Mouse (Mus musculus) CH12.LX (cell line): Measurements from ENCODE around the gene Neurl4. TPM values are rescaled to one million over a fixed set of nuclear protein-coding genes. Genes with fewer than 3 reads are reported as not detected.

Experiments used
- DNase-seq: peaks from one replicate; pipeline ENCODE4 v3.0.0-alpha.2; 2013; ENCODE audit errors: extremely low read depth
- H3K27ac ChIP-seq: 2 replicates; pipeline ENCODE4 v1.5.1; 2012; ENCODE audit warnings: low read depth, mild to moderate bottlenecking, control low read depth, moderate library complexity; ENCODE audit not compliant: insufficient read depth
- H3K27me3 ChIP-seq: replicated peaks from 2 replicates; pipeline ENCODE3; 2012; ENCODE audit warnings: inconsistent platforms
- H3K36me3 ChIP-seq, 2 experiments: replicated peaks in 1 of 2; 2 replicates each; pipeline versions ENCODE3 to v1.6.1; 2012; ENCODE audit warnings: inconsistent platforms in 1 of 2, low read length in 1 of 2, mild to moderate bottlenecking in 1 of 2, mixed read lengths in 1 of 2, moderate library complexity in 1 of 2; ENCODE audit not compliant: control insufficient read depth in 1 of 2, insufficient read depth in 1 of 2
- H3K4me1 ChIP-seq, 2 experiments: 2 replicates each; pipeline ENCODE4 v1.6.1; 2012; ENCODE audit warnings: inconsistent platforms in 1 of 2, moderate library complexity in 1 of 2; ENCODE audit not compliant: insufficient read depth in 2 of 2, control insufficient read depth in 1 of 2
- H3K4me2 ChIP-seq: 2 replicates; pipeline ENCODE4 v1.6.1; 2012; ENCODE audit warnings: low read depth, mild to moderate bottlenecking, control low read depth; ENCODE audit not compliant: poor library complexity, insufficient read depth, severe bottlenecking
- H3K4me3 ChIP-seq, 3 experiments: fragments of 150-350 bp in 1 of 3; sonication (generic) in 1 of 3; replicated peaks in 1 of 3; 2 replicates each; pipeline versions ENCODE3 to v1.5.1; 2011 to 2012; ENCODE audit warnings: low read depth in 2 of 3, low read length in 2 of 3, mild to moderate bottlenecking in 2 of 3, moderate library complexity in 2 of 3, control low read depth in 1 of 3, improper control_type of control experiment in 1 of 3, inconsistent platforms in 1 of 3, mixed read lengths in 1 of 3; ENCODE audit not compliant: poor library complexity in 1 of 3
- H3K79me2 ChIP-seq: replicated peaks from 2 replicates; pipeline ENCODE4 v1.6.1; 2012; ENCODE audit warnings: mild to moderate bottlenecking, moderate library complexity; ENCODE audit not compliant: control insufficient read depth, poor library complexity, insufficient read depth, severe bottlenecking; ENCODE audit errors: extremely low read depth
- H3K9ac ChIP-seq: 2 replicates; pipeline ENCODE4 v1.6.1; 2012; ENCODE audit warnings: low read depth, mild to moderate bottlenecking, control low read depth, moderate library complexity; ENCODE audit not compliant: insufficient read depth
- H3K9me3 ChIP-seq: replicated peaks from 2 replicates; pipeline ENCODE3; 2012; ENCODE audit warnings: low read length, inconsistent platforms, mixed read lengths
- CTCF ChIP-seq, 2 experiments: IDR thresholded peaks in 1 of 2; conservative IDR thresholded peaks in 1 of 2; 2 replicates each; pipeline ENCODE4 v1.5.1; 2011 to 2012; ENCODE audit warnings: low read depth in 2 of 2, low read length in 2 of 2, improper control_type of control experiment in 1 of 2, inconsistent platforms in 1 of 2, mild to moderate bottlenecking in 1 of 2, moderate library complexity in 1 of 2
- KAT2A ChIP-seq: IDR thresholded peaks from 2 replicates; pipeline ENCODE4 v1.6.1; 2012; ENCODE audit warnings: low read length, improper control_type of control experiment, inconsistent platforms; ENCODE audit not compliant: insufficient replicate concordance
- MAFK ChIP-seq: IDR thresholded peaks from 2 replicates; pipeline ENCODE4 v1.6.1; 2011; ENCODE audit warnings: low read length, improper control_type of control experiment; ENCODE audit not compliant: insufficient replicate concordance
- NELFE ChIP-seq: IDR thresholded peaks from 2 replicates; pipeline ENCODE4 v1.6.1; 2011; ENCODE audit warnings: low read depth, low read length, improper control_type of control experiment
- POLR2A ChIP-seq: IDR thresholded peaks from 2 replicates; pipeline ENCODE4 v1.6.1; 2011; ENCODE audit warnings: low read depth, mild to moderate bottlenecking, improper control_type of control experiment, low read length
- POLR2AphosphoS2 ChIP-seq: IDR thresholded peaks from 2 replicates; pipeline ENCODE4 v1.6.1; 2011; ENCODE audit warnings: low read depth, low read length, improper control_type of control experiment
- RAD21 ChIP-seq: IDR thresholded peaks from 2 replicates; pipeline ENCODE4 v1.6.1; 2011; ENCODE audit warnings: low read depth, mild to moderate bottlenecking, low read length, improper control_type of control experiment, moderate library complexity
- SMC3 ChIP-seq: IDR thresholded peaks from 2 replicates; pipeline ENCODE4 v1.6.1; 2011; ENCODE audit warnings: low read depth, low read length, improper control_type of control experiment
- USF1 ChIP-seq: IDR thresholded peaks from 2 replicates; pipeline ENCODE4 v1.6.1; 2014; ENCODE audit warnings: low read depth, mild to moderate bottlenecking, inconsistent platforms, low read length, improper control_type of control experiment
- ZC3H11A ChIP-seq: IDR thresholded peaks from 2 replicates; pipeline ENCODE4 v1.6.1; 2012; ENCODE audit warnings: low read depth, mild to moderate bottlenecking, inconsistent platforms, low read length, improper control_type of control experiment
- ZKSCAN1 ChIP-seq: IDR thresholded peaks from 2 replicates; pipeline ENCODE4 v1.6.1; 2012; ENCODE audit warnings: low read depth, inconsistent platforms, low read length, improper control_type of control experiment, borderline replicate concordance
- ZNF384 ChIP-seq: IDR thresholded peaks from 2 replicates; pipeline ENCODE4 v1.6.1; 2012; ENCODE audit warnings: low read depth, low read length, improper control_type of control experiment, inconsistent platforms
- dilution Hi-C: fragments of 300-500 bp; cut with MboI; formaldehyde crosslinking; loops from 2 replicates; pipeline ENCODE4 v1.14.3; 2020; ENCODE audit warnings: low sequenced_read_pairs; ENCODE audit not compliant: extremely low pct_unique_long_range_greater_than_20kb, extremely low pct_ligation_motif_present
- in situ Hi-C: fragments of 300-500 bp; cut with MboI; formaldehyde crosslinking; loops from 3 replicates; pipeline ENCODE4 v1.14.3; 2019; ENCODE audit warnings: low sequenced_read_pairs, low pct_ligation_motif_present, low pct_unique_long_range_greater_than_20kb, mixed read lengths
- polyA plus RNA-seq: library from polyadenylated mRNA; unstranded; fragments of >175 nt; gene quantifications from 2 replicates; pipeline ENCODE4 v1.2.1, GENCODE M21; 2012; ENCODE audit warnings: low read depth; ENCODE audit not compliant: insufficient read length
- total RNA-seq, 2 experiments: library from RNA; depleted of rRNA; stranded (reverse); fragments of 300-350 nt in 1 of 2; fragments of >200 nt in 1 of 2; gene quantifications; 2 replicates each; pipeline ENCODE4 v1.2.3; 2012 to 2014

The Neurl4 gene
- total and polyA plus RNA-seq, 3 experiments: 21.4 to 51.0 (median 40.1) TPM

- DNase-seq: no peak
- Histone ChIP-seq H3K9me3 (no peaks in the 10 kb centered on the region), H3K27ac (no peak overlapping the region), H3K27me3 (peaks cover 17% of the 10 kb centered on the region), H3K4me2 (no peak overlapping the region), H3K9ac (no peak overlapping the region), H3K36me3 (no peaks in the 10 kb centered on the region), H3K4me1 (peaks cover 3 to 9% of the 10 kb centered on the region in 2 experiments; a peak in 3 of 4 replicates), H3K4me3 (no peak overlapping the region), H3K79me2 (no peaks in the 10 kb centered on the region)
- in situ Hi-C loops: no loop called here
- dilution Hi-C loops: no loop called here
- TF ChIP-seq ZC3H11A (no peak), KAT2A (no peak), USF1 (no peak), CTCF (conservative IDR thresholded peaks at IDR 0.05 in 1 of 2, IDR thresholded peaks at IDR 0.05 in 1 of 2; ENCODE audit: low read depth in 2 of 2, low read length in 2 of 2) (peak; percentile 9 to 55; a peak in 2 of 4 replicates), POLR2A (no peak), NELFE (no peak), RAD21 (peak; percentile 45), ZKSCAN1 (no peak)
Measured at GRCm38 (mm10) chr11:69956218-69956617, 55.3 kb downstream of the Neurl4 start.

- H3K9ac ChIP-seq: no peak overlapping the region
- H3K4me2 ChIP-seq: no peak overlapping the region
- H3K79me2 ChIP-seq: no peaks in the 10 kb centered on the region
- no peak overlapping the region for H3K27ac ChIP-seq
- no peak overlapping the region for H3K4me3 ChIP-seq
- H3K36me3 ChIP-seq: no peaks in the 10 kb centered on the region
- in situ Hi-C loops (no loop called here), dilution Hi-C loops (no loop called here)
- H3K4me1 ChIP-seq: peaks cover 8% of the 10 kb centered on the region in 2 experiments
- TF ChIP-seq RAD21 (peak; percentile 25), POLR2AphosphoS2 (no peak), ZNF384 (no peak), SMC3 (peak; percentile 34; the same call in 1 of the 2 replicates), MAFK (no peak), CTCF (conservative IDR thresholded peaks at IDR 0.05 in 1 of 2, IDR thresholded peaks at IDR 0.05 in 1 of 2; ENCODE audit: low read depth in 2 of 2, low read length in 2 of 2) (peak; percentile 62 to 70)
- peak; percentile 37 for DNase-seq
- peaks cover 12% of the 10 kb centered on the region for H3K27me3 ChIP-seq
- H3K9me3 ChIP-seq: peaks cover 10% of the 10 kb centered on the region
Measured at GRCm38 (mm10) chr11:69960616-69961015, 59.7 kb downstream of the Neurl4 start.

- in situ Hi-C loops (no loop called here), dilution Hi-C loops (no loop called here)
- Histone ChIP-seq H3K36me3 (peaks cover 0 to 4% of the 10 kb centered on the region in 2 experiments), H3K9me3 (peaks cover 22% of the 10 kb centered on the region), H3K27me3 (peaks cover 12% of the 10 kb centered on the region), H3K79me2 (no peaks in the 10 kb centered on the region), H3K27ac (no peak overlapping the region), H3K9ac (no peak overlapping the region), H3K4me1 (peaks cover 8% of the 10 kb centered on the region in 2 experiments), H3K4me2 (no peak overlapping the region)
- no peak for DNase-seq
- TF ChIP-seq SMC3: no peak
- TF ChIP-seq, all 38 proteins: peak for 0
- H3K4me3 ChIP-seq: no peak overlapping the region
Measured at GRCm38 (mm10) chr11:69961841-69962240, 61.0 kb downstream of the Neurl4 start.

Other genes with a start within 250 kb of the Neurl4 start
Only the 20 nearest of the 40 such genes appear.
- gene Gm39566, start 85.8 kb upstream of the Neurl4 start, total RNA-seq (2012; rRNA removed): not detected in 2 replicates
- not detected in 2 replicates for gene Gm39566, start 85.8 kb upstream of the Neurl4 start, total RNA-seq (2014; rRNA removed)
- not detected in 2 replicates for gene Gm39566, start 85.8 kb upstream of the Neurl4 start, polyA plus RNA-seq
- not detected in 2 replicates for gene Spem2, start 82.6 kb upstream of the Neurl4 start, total RNA-seq (2012; rRNA removed)
- gene Spem2, start 82.6 kb upstream of the Neurl4 start, total RNA-seq (2014; rRNA removed): not detected in 2 replicates
- not detected in 2 replicates for gene Spem2, start 82.6 kb upstream of the Neurl4 start, polyA plus RNA-seq
- not detected in 2 replicates for gene Spem1, start 78.9 kb upstream of the Neurl4 start, total RNA-seq (2012; rRNA removed)
- not detected in 2 replicates for gene Spem1, start 78.9 kb upstream of the Neurl4 start, total RNA-seq (2014; rRNA removed)
- gene Spem1, start 78.9 kb upstream of the Neurl4 start, polyA plus RNA-seq: not detected in 2 replicates
- gene Nlgn2, start 63.3 kb upstream of the Neurl4 start, total RNA-seq (2012; rRNA removed): 0.55 and 1.3 TPM in 2 replicates
- 0.20 and 0.95 TPM in 2 replicates for gene Nlgn2, start 63.3 kb upstream of the Neurl4 start, total RNA-seq (2014; rRNA removed)
- 1.1 and 1.2 TPM in 2 replicates for gene Nlgn2, start 63.3 kb upstream of the Neurl4 start, polyA plus RNA-seq
- 203 and 206 TPM in 2 replicates for gene Tmem256, start 62.6 kb upstream of the Neurl4 start, total RNA-seq (2012; rRNA removed)
- 262 and 327 TPM in 2 replicates for gene Tmem256, start 62.6 kb upstream of the Neurl4 start, total RNA-seq (2014; rRNA removed)
- 185 and 218 TPM in 2 replicates for gene Tmem256, start 62.6 kb upstream of the Neurl4 start, polyA plus RNA-seq
- gene Plscr3, start 54.7 kb upstream of the Neurl4 start, total RNA-seq (2012; rRNA removed): 2.4 and 2.9 TPM in 2 replicates
- 2.0 and 2.5 TPM in 2 replicates for gene Plscr3, start 54.7 kb upstream of the Neurl4 start, total RNA-seq (2014; rRNA removed)
- gene Plscr3, start 54.7 kb upstream of the Neurl4 start, polyA plus RNA-seq: 12.5 and 15.3 TPM in 2 replicates
- 0.13 TPM in 1 of 2 replicates, not detected in the other for gene Tnk1, start 42.3 kb upstream of the Neurl4 start, total RNA-seq (2012; rRNA removed)
- gene Tnk1, start 42.3 kb upstream of the Neurl4 start, total RNA-seq (2014; rRNA removed): not detected in 2 replicates
- 0.22 and 0.30 TPM in 2 replicates for gene Tnk1, start 42.3 kb upstream of the Neurl4 start, polyA plus RNA-seq
- not detected in 2 replicates for gene Tmem95, start 23.1 kb upstream of the Neurl4 start, total RNA-seq (2012; rRNA removed)
- gene Tmem95, start 23.1 kb upstream of the Neurl4 start, total RNA-seq (2014; rRNA removed): not detected in 2 replicates
- gene Tmem95, start 23.1 kb upstream of the Neurl4 start, polyA plus RNA-seq: not detected in 2 replicates
- gene Kctd11, start 19.7 kb upstream of the Neurl4 start, total RNA-seq (2012; rRNA removed): 3.3 and 3.9 TPM in 2 replicates
- 1.3 and 1.8 TPM in 2 replicates for gene Kctd11, start 19.7 kb upstream of the Neurl4 start, total RNA-seq (2014; rRNA removed)
- gene Kctd11, start 19.7 kb upstream of the Neurl4 start, polyA plus RNA-seq: 1.5 and 2.1 TPM in 2 replicates
- gene Acap1, start 5.5 kb upstream of the Neurl4 start, total RNA-seq (2012; rRNA removed): 38.9 and 39.6 TPM in 2 replicates
- gene Acap1, start 5.5 kb upstream of the Neurl4 start, total RNA-seq (2014; rRNA removed): 58.2 and 66.2 TPM in 2 replicates
- gene Acap1, start 5.5 kb upstream of the Neurl4 start, polyA plus RNA-seq: 66.7 and 70.9 TPM in 2 replicates
- 0.34 and 0.59 TPM in 2 replicates for gene 2810408A11Rik, start 85 bp upstream of the Neurl4 start, total RNA-seq (2012; rRNA removed)
- gene 2810408A11Rik, start 85 bp upstream of the Neurl4 start, total RNA-seq (2014; rRNA removed): 0.35 and 0.86 TPM in 2 replicates
- 0.33 and 0.41 TPM in 2 replicates for gene 2810408A11Rik, start 85 bp upstream of the Neurl4 start, polyA plus RNA-seq
- gene Gps2, start 12.8 kb downstream of the Neurl4 start, total RNA-seq (2012; rRNA removed): 29.4 and 35.9 TPM in 2 replicates
- 25.0 and 27.4 TPM in 2 replicates for gene Gps2, start 12.8 kb downstream of the Neurl4 start, total RNA-seq (2014; rRNA removed)
- gene Gps2, start 12.8 kb downstream of the Neurl4 start, polyA plus RNA-seq: 69.2 and 73.6 TPM in 2 replicates
- gene Eif5a, start 20.9 kb downstream of the Neurl4 start, total RNA-seq (2012; rRNA removed): 1,419 and 1,651 TPM in 2 replicates
- 2,535 and 2,729 TPM in 2 replicates for gene Eif5a, start 20.9 kb downstream of the Neurl4 start, total RNA-seq (2014; rRNA removed)
- gene Eif5a, start 20.9 kb downstream of the Neurl4 start, polyA plus RNA-seq: 3,314 and 3,421 TPM in 2 replicates
- 0.25 TPM in 1 of 2 replicates, not detected in the other for gene Ybx2, start 34.7 kb downstream of the Neurl4 start, total RNA-seq (2012; rRNA removed)
- not detected in 2 replicates for gene Ybx2, start 34.7 kb downstream of the Neurl4 start, total RNA-seq (2014; rRNA removed)
- 0.39 TPM in 1 of 2 replicates, not detected in the other for gene Ybx2, start 34.7 kb downstream of the Neurl4 start, polyA plus RNA-seq
- 2.2 and 2.6 TPM in 2 replicates for gene Slc2a4, start 47.1 kb downstream of the Neurl4 start, total RNA-seq (2012; rRNA removed)
- gene Slc2a4, start 47.1 kb downstream of the Neurl4 start, total RNA-seq (2014; rRNA removed): 3.1 and 3.8 TPM in 2 replicates
- gene Slc2a4, start 47.1 kb downstream of the Neurl4 start, polyA plus RNA-seq: 2.3 and 2.4 TPM in 2 replicates
- not detected in 2 replicates for gene Cldn7, start 63.7 kb downstream of the Neurl4 start, total RNA-seq (2012; rRNA removed)
- not detected in 2 replicates for gene Cldn7, start 63.7 kb downstream of the Neurl4 start, total RNA-seq (2014; rRNA removed)
- gene Cldn7, start 63.7 kb downstream of the Neurl4 start, polyA plus RNA-seq: not detected in 2 replicates
- 61.8 and 66.7 TPM in 2 replicates for gene Ctdnep1, start 80.1 kb downstream of the Neurl4 start, total RNA-seq (2012; rRNA removed)
- gene Ctdnep1, start 80.1 kb downstream of the Neurl4 start, total RNA-seq (2014; rRNA removed): 37.7 and 42.9 TPM in 2 replicates
- gene Ctdnep1, start 80.1 kb downstream of the Neurl4 start, polyA plus RNA-seq: 143 and 171 TPM in 2 replicates
- gene Elp5, start 81.4 kb downstream of the Neurl4 start, total RNA-seq (2012; rRNA removed): 95.9 and 115 TPM in 2 replicates
- 111 and 119 TPM in 2 replicates for gene Elp5, start 81.4 kb downstream of the Neurl4 start, total RNA-seq (2014; rRNA removed)
- 177 and 182 TPM in 2 replicates for gene Elp5, start 81.4 kb downstream of the Neurl4 start, polyA plus RNA-seq
- 182 and 189 TPM in 2 replicates for gene Gabarap, start 90.1 kb downstream of the Neurl4 start, total RNA-seq (2012; rRNA removed)
- gene Gabarap, start 90.1 kb downstream of the Neurl4 start, total RNA-seq (2014; rRNA removed): 187 and 213 TPM in 2 replicates
- 352 and 386 TPM in 2 replicates for gene Gabarap, start 90.1 kb downstream of the Neurl4 start, polyA plus RNA-seq
- 67.2 and 81.8 TPM in 2 replicates for gene Phf23, start 94.7 kb downstream of the Neurl4 start, total RNA-seq (2012; rRNA removed)
- gene Phf23, start 94.7 kb downstream of the Neurl4 start, total RNA-seq (2014; rRNA removed): 65.2 and 69.0 TPM in 2 replicates
- gene Phf23, start 94.7 kb downstream of the Neurl4 start, polyA plus RNA-seq: 93.2 and 99.8 TPM in 2 replicates